Mouse (Mus musculus) frontal cortex, adult (tissue): Measurements from ENCODE around the gene Fbxo46.
"Not testable (repeated sequence)": the region's sequence is repeated elsewhere in the genome, so short reads cannot be mapped to it uniquely, and the experiment has no call there.

ENCODE experiments used
- ATAC-seq: cut with Nextera tagmentation; 2 replicates; pipeline ENCODE4 v1.9.2; 2017; ENCODE audit warnings: mild to moderate bottlenecking, moderate library complexity, mixed read lengths; ENCODE audit not compliant: low TSS enrichment

The Fbxo46 gene

DNA sequence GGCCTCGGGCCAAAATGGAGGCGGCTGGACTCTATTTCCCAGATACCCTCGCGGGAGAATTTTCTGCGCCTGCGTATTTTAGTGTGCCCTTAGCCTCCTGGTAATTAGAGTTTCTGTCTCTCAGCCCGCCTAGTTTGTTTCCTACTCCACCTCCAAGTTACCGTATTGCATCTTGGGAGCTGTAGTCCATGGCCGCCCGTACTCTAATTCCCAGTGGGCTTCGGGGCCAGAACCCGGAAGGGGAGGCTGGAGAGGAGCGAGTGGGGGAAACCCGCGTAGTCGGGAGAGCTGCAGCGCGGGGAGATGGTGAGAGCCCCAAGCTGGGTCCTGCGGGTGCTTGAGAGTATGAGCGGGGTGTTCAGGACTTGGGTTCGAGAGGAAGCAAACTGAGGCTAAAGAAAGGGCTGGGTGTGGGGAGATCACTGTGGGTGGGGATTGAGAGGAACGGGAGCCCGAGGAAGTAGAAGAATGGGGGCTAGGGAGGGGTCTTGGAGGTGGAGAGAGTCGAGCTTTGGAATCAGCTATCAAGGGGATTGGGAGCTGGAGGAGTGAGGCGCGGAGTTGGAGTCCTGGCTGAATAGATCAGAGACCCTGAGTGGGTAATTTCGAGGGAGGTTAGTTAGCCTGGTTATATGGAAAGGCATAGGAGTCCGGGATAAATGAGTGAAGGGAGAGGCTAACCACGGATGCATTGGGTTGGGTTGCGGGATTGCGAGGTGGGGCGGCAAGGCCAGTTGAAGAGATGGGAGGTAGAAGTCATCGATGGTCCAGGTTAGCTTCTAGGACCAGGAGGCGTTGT is at the start of gene Fbxo46:
TSS of gene Fbxo46 (plus strand) at position 229 of the 799 bp plus-strand sequence.
- peak; percentile 99 for ATAC-seq

DNA sequence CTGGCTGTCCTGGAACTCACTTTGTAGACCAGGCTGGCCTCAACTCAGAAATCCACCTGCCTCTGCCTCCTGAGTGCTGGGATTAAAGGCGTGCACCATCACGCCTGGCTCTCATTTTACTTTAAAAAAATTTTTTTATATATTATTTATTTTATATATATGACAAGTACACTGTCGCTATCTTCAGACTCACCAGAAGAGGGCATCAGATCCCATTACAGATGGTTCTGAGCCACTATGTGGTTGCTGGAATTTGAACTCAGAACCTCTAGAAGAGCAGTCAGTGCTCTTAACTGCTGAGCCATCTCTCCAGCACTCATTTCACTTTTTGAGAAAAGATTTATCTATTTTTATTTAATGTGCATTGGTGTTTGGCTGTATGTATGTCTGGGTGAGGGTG is 48.6 kb upstream of the Fbxo46 start:
- ATAC-seq, result not testable (repeated sequence)

DNA sequence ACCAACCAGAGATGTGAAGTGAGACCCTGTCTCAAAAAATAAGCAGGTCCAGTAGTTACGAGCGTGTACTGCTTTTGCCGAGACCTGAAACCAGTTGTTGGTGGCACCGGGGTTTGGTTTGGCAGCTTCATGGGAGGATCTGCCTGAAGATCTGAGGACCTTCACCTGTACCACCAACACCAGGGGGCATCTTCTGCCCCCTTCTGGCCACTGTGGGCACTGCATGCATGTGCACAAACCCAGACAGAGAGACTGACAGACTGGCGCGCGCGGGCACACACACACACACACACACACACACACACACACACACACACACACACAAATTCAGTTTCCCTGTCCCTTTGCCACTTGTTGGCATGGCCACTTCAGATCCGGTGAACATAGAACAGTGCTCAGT is 46.2 kb upstream of the Fbxo46 start:
- ATAC-seq, result no peak

- no peak for ATAC-seq
These were observed 45.2 kb upstream of the Fbxo46 start for GRCm38 (mm10) chr7:19074494-19074893.

DNA sequence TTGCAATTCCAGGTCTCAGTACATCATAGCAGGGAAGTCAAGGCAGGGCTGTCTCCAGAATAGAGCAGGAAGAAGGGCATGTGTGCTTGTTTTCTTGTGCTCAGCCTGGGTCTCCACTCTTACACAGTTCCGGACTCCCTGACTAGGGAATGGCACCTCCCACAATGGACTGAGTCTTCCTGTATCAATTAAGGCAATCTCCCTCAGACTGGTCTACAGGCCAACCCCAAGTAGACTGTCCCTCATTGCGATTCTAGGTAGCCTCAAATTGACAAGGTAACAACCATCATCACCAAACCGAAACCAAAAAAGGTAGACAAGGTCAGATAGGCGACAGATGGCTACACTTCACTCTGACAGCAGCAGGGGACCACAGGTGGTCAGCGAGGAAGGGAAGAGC is 44.4 kb upstream of the Fbxo46 start:
- ATAC-seq, result no peak

DNA sequence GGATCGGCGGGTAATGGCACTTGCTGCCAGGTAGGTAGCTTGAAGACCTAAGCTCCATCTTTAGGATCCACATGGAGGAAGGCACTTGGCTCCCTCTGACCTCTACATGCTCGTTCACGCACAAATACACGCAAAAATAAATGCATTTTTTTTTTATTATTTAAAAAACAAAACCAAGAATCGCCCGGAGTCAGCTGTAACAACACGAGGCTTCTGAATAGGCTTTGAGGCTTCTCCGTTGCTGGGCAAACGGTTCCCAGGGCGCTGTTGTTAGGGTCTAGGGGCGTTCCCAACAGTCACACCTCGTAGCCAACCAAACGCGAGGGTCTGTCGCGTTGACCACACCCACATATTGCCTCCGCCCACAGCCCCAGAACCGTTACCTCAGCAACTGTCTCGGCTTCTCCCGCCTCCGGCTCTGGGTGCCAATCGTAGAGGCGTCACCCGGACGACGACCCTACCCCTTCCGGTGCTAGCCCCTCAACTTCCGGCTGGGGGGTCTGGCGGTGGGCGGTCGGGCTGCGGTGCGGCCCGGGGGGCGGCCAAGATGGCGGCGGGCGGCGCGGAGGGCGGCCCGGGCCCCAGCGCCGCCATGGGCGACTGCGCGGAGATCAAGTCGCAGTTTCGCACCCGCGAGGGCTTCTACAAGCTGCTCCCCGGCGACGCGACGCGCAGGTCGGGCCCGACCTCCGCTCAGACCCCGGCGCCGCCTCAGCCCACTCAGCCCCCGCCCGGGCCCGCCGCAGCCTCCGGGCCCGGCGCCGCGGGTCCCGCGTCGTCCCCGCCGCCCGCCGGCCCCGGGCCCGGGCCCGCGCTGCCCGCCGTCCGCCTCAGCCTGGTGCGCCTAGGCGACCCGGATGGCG is 43.7 kb upstream of the Fbxo46 start, which contains the start of gene Dmwd:
TSS of gene Dmwd (plus strand) at position 505 of the 863 bp plus-strand sequence.
- ATAC-seq, result peak; percentile 89

DNA sequence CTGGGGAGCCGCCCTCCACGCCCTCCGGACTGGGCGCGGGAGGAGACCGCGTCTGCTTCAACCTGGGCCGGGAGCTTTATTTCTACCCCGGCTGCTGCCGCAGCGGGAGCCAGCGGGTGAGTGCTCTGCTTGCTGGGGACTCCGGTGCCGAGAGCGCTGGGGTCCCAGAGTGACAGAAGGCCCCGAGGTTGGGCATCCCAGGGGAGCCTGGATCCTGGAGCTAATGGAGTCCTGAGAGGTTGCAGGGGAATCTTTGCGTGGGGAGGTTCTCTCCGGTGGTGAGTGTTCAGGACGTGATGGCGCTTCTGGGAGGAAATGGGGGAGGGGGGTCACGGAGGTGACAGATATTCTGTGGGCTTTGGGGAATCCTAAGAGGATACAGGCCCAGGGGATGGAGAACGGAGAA is 43.1 kb upstream of the Fbxo46 start:
- peak; percentile 22; the same call in 1 of the 2 replicates for ATAC-seq

GRCm38 (mm10) chr7:19077761-19078160 is 41.9 kb upstream of the Fbxo46 start:
- no peak for ATAC-seq

- no peak for ATAC-seq
These were observed 40.9 kb upstream of the Fbxo46 start for GRCm38 (mm10) chr7:19078732-19079131.

DNA sequence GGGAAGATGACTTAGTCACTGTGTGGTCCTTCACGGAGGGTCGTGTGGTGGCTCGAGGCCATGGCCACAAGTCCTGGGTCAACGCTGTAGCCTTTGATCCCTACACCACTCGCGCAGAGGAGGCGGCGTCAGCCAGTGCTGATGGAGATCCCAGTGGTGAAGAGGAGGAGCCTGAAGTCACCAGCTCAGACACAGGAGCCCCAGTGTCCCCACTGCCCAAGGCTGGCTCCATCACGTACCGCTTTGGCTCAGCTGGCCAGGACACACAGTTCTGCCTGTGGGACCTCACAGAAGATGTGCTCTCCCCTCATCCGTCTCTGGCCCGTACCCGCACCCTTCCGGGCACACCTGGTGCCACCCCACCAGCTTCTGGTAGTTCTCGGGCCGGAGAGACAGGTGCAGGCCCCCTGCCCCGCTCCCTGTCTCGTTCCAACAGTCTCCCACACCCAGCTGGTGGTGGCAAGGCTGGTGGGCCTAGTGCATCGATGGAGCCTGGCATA is 39.2 kb upstream of the Fbxo46 start:
- ATAC-seq, result no peak

DNA sequence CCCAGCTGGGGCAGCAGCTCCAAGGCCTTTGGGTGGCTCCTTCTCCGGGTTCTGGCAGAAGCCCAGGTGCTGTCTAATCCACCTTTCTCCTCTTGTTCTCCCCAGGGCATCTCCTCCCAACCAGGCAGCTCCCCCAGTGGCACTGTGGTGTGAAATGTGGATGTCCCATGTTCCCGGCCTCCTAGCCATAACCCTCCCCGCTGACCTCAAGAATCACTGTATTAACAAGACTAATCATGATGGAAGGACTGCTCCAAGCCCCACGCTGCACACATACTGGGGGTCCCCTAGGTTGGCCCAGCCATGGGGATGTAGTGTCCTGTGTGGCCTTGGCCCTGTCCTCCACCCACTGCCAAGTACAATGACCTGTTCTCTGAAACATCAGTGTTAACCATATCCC is 37.5 kb upstream of the Fbxo46 start:
- no peak for ATAC-seq

GRCm38 (mm10) chr7:19083096-19083495 is 36.6 kb upstream of the Fbxo46 start:
- ATAC-seq, result no peak

GRCm38 (mm10) chr7:19083701-19084100 is 36.0 kb upstream of the Fbxo46 start, which contains the start of gene Dmpk:
Gene Dmpk (plus strand): TSS chr7:19083849.
- no peak for ATAC-seq

DNA sequence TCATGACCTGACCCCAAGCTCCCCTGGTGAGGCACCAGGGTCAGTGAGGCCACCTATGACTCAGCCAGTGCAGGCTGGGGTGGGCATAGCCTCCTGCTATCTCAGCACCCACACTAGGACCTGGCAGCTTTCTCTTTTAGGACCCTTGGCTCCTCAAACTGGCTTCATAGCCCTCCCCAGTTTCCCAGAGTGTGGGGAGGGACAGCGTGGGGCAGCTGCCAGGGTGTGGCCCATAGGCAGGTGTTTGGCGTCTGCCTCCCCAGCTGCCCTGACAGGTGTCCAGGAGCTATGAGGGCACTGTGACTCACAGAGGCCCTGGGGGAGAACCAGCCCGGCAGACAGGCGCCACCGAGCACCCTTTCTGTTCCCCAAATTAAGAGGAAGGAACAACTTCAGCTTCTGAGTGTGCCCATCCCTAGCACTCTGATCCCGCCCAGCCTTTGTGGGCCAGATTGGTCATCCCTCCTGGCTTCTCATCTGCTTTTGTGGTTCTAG is 35.3 kb upstream of the Fbxo46 start:
- no peak for ATAC-seq

GRCm38 (mm10) chr7:19084921-19085473 is 34.7 kb upstream of the Fbxo46 start:
- no peak for ATAC-seq

DNA sequence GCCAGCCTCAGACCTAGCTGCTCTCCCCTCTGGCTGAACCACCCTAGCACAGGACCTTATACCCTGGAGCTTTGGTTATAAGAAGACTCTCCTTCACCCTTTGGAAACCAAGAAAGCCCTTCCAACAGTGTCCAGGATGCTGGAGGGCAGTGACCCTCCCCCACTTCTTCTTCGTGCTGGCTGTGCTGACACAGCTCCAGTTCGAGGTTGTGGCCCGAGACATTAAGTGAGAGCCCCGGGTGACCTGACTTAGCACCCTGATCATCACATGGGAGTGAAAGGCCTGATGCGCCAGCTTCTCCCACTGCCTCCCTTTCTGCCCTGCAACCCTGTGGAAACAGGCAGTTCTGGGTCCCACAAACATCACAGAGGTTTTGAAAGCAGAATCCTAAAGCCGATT is 34.2 kb upstream of the Fbxo46 start:
- no peak for ATAC-seq

DNA sequence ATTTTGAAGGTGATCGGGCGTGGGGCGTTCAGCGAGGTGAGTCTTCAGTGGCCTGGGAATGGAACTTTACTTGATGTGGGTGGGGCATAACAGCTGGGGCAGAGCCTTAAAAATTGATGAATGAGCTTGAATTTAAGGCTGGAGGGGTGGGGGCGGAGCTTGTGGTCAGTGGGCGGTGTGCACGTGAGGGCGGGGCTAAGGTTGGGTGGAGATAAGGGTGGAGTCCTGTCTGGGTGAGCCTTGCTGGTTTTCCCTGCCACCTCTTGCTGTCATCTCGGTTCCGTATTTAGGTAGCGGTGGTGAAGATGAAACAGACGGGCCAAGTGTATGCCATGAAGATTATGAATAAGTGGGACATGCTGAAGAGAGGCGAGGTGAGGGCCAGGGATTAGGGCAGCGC is 33.6 kb upstream of the Fbxo46 start:
- ATAC-seq, result no peak

DNA sequence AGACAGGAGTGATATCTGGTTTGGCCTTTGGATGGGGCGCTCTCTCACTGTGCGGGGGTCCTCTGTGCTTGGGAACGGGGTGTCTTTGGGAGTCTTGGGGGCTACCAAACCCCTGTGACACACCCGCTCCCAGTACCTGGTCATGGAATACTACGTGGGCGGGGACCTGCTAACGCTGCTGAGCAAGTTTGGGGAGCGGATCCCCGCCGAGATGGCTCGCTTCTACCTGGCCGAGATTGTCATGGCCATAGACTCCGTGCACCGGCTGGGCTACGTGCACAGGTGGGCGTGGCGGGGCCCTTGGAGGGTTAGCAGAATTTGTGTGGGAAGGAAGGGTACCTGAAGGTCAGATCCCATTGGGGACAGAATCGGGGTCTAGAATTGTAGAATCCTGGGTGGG is 32.9 kb upstream of the Fbxo46 start:
- ATAC-seq, result no peak

- no peak for ATAC-seq
These were observed 30.8 kb upstream of the Fbxo46 start for GRCm38 (mm10) chr7:19088813-19089212.

DNA sequence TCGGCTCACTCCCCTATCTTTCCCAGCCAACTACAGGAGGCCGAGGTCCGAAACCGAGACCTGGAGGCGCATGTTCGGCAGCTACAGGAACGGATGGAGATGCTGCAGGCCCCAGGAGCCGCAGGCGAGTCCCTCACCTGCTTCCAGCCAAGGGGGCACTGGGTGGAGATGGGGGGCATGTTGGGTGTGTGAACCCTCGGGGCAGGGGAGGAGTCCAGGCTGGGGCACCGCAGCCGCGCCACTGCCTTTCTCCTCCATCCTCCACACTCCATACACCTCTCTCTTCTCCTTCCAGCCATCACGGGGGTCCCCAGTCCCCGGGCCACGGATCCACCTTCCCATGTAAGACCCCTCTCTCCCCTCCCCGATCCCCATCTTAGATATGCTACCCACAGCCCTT is 27.7 kb upstream of the Fbxo46 start:
- ATAC-seq, result no peak

GRCm38 (mm10) chr7:19092381-19093173 is 27.1 kb upstream of the Fbxo46 start:
- ATAC-seq, result 0 out of 2 replicates have a peak, but pooled peaks have one; percentile 4
